Mouse (Mus musculus): ENCODE measurements at regions not wholly inside any gene's neighbourhood (a gene's known extent, or its start where the extent isn't known, plus 50 kb on each side); places are given as distances from the start of the nearest gene placed in this dataset.

DNA sequence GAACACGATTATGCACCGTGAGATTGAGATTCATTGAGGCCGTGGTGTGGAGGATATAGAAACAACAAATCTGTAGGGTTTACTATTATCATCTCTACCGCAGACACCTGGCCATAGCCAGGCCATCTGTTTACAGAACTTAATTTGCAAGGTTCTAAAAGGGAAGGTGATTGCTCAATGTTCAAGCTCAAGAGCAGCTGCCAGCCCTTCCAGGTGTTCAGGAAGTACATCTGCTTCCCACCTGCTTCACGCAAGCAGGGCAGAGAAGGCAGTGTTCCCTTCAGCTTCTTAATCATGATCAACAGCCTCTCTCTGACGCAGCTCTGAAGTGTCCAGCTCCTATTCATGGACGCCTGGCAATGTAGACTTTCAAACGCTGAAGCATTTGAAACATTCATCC, 202.4 kb upstream of the Prdm1 start:
- DNase-seq (ENCODE audit: low spot score in 2 of 2) = no peak

DNA sequence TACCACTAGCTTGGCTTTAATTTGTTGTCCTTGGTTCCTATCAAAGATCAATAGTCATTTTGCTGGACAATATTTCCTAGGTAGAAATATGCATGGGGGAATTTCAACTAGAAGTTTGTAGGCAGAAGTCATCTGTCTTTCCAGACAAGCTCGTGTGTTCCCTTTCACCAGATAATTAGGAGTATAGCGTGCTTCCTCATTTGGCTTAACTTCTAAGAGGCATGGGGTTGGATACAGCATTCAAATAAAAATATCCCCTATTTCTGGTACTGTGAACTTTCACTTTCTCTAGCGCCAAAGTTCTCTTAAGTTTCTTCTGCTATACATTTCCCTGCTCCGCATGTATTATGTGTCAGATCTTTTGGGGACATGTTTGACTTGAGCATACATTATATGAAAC, 200.7 kb upstream of the Prdm1 start:
- no peak for DNase-seq (ENCODE audit: low spot score in 2 of 2)

DNA sequence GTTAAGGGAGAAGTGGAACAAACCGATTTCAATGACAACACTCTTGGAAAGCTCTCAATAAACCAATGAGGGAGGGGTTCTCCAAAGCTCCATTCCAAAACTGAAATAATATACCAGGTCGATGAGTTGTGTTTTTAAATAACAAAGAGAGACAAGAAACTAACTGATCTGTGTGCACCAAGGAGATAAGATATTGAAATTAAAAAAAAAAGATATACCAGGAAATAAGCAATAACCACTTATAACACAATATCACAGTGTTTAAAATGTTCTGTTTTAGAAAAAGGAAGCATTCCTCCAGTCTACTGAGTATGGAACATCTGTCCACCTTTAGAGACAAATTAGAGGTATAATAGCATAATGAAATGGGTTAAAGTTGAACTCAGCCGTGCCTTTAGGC, 196.3 kb upstream of the Prdm1 start:
- no peak for DNase-seq (ENCODE audit: low spot score in 2 of 2)

DNA sequence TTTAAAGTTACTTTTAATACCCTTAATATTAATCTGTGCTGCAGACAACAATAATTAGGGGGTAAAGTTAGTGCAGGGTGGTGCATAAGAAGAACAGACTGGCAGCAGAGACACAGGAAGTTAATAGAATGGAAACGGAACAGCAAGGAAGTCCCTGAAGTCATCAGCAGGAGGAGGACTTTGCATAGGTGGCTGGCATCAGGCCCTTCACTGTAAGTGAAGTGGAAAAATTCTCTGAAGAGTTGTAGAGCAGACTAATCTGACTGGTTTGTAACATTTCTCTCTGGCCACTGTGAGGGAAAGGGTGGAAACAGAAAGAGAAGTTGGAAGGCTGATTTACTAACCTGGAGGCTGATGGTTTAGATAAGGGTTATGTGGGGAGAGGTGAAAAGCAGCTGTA, 195.5 kb upstream of the Prdm1 start:
- DNase-seq (ENCODE audit: low spot score in 2 of 2) = no peak

DNA sequence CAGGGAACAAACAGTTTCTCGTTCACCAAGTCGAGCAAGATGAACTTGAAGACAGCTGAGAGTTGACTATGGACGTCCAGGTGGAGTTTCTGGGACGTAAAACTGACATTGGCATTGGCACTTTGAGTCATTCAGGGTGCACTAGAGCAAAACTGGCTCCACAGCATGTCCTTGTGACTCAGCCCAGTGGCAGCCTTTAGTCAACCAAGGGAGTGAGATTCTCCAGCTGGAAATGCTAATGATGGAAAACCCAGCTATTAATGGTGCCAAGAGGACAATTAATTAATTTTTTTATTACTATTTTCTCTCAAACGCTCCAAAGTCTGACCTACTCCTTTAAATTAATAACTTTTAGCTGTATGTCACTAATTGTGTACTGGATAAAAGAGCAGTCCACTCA, 195.0 kb upstream of the Prdm1 start:
- DNase-seq (ENCODE audit: low spot score in 2 of 2) = no peak

DNA sequence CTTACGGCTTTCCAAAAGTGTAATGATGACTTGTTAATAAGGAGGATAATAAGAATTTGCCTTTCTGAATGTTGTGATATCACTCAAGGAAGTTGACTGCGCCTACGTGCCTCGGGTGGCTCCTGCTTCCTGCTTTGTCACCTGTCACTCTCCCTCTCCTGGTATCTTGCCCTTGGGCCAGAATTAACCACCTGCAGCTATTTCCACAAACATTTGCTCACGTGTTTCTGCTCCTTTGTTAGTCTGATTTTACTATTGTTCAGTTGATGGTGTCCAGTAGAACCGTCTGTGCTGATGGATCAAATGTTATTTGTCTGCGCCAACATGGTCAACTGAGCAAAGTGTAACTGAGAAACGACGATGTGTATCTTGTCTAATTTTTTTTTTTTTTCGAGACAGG, 193.4 kb upstream of the Prdm1 start:
- DNase-seq (ENCODE audit: low spot score in 2 of 2) = no peak

DNA sequence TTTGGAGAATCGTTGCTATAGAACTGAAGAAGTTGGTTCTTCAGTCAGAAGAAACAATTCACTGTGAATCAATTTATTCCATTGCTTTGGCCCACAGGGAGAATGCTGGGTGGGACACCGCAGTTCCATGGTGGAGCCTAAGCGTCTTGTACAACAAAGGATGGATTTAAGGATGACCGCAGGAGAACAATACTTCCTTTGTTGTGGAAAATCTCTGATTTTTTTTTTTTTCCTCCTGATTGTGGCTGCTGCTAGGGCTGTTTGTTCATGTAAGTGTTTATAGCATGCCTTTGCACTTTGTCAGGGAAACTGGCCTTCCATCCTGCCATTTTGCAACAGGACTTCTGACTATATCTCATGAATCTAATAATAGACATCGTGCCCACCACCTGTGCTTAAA, 188.3 kb upstream of the Prdm1 start:
- DNase-seq (ENCODE audit: low spot score in 2 of 2) = no peak

DNA sequence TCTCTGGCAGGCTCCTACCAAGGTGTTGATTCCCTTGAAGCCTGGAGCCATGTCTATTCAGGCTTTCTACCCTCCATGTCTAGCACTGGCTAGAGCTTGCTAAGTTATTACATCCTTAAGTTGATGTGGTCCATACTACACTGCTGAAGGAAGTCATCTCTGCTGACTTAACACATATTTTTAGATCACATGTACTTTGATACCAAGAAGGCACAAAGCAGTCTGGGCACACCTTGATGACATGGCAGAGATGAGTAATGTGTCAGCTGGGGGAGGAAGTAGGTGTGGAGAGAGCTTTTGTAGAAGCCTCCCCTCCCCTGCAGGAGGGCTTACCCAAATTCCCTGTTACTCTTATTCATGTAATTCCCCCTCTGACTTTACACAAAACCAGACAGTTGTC, 187.6 kb upstream of the Prdm1 start:
- DNase-seq (ENCODE audit: low spot score in 2 of 2) = no peak

DNA sequence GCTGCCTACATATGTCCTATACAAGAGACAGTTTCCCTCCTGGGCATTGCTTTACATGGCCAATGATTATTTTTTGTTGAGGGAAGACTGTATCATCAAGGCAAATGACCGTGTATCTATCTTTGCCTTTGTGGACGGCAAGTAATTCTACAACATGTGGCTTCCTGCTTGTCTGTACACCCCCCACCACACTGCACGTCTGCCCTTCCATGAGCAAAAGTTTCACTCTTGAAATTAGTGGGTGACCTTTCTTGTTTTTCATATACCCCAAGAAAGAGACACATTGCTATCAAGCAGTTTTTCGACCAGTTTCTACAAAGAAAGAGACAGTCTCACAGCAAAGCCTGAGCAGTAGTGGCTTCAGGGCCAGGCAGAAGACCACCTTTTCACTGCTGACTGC, 180.5 kb upstream of the Prdm1 start:
- DNase-seq (ENCODE audit: low spot score in 2 of 2) = no peak

DNA sequence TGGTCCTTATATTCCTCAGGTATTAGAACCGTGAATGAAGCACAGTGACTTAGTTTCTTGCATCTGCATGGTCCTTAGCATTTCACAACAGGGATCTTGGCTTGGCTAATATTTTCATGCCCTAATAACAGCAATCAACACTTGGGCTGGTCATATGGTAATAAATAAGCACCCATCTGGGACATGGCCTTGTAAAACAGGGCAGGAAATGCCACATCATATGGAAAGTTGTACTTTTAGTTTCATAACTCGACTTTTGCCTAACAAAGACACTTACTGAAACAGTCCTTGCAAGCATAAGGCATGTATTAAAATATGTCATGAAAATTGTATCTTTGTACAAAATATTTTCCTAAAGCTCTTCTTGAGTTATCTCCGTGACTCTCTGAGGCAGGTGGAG, 175.8 kb upstream of the Prdm1 start:
- no peak for DNase-seq (ENCODE audit: low spot score in 2 of 2)

DNA sequence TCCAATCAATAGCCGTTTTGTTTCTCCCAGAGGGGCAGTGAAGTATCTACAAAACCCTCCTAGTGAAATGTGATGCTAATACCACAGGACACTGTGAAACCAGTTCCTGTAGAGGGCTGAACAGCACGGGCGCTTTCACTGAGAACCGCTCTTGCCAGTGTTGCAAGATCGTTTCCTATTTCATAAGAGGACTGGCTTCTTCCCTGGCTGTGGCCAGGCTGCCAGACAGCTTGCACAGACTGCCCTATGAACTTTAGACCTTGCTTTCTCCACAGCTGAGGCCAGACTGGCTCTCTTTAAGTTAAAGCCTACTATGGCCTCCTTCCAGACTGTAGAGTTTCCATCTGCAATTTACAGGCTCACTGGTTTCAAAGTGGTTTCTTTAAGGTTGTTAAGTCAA, 173.8 kb upstream of the Prdm1 start:
- DNase-seq (ENCODE audit: low spot score in 2 of 2) = peak in 1 of 2 experiments; percentile 8

DNA sequence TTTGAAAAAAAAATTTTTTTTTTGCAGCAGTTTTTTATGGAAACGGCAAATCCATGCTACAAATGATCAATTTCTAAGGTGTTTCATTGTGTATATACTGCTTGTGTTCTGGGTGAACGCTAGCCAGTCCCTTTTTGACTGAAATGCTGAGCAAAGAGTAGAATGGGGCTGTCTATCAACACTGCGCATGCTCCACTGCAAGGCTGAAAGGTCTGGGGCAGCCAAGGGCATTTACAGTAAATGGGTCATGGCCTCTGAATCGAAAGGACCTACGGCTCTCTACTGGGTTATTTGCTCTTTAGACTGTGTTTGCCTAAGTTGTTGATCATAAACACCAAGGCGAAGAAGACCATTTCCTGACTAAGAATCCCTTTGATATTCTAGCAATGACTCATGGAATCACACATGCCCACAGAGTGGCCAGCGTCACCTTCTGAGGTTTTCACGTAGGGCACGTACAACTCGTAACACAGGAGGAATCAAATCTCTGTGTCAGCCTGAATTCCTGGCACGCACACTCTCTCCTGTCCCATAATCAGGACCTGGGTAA, 171.8 kb upstream of the Prdm1 start:
- no peak for DNase-seq (ENCODE audit: low spot score in 2 of 2)

DNA sequence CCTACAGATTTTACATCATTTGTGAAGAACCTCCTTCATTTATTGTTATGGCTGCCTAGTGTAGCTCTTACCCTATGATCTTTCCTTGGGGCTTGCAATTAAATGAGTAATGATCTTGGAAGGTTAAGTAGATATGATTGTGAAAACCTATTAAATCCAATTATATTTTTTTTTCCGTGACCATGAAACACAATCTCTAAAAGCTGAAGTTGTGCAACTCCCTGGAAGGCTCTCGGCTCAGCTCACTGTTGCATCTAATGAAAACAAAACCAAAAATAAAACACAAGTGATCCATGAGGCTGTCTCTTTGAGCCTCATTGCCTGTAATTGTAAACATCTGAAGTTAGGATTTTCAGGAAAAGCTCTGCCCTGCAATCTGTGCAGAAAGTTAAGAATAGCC, 169.7 kb upstream of the Prdm1 start:
- no peak for DNase-seq (ENCODE audit: low spot score in 2 of 2)

DNA sequence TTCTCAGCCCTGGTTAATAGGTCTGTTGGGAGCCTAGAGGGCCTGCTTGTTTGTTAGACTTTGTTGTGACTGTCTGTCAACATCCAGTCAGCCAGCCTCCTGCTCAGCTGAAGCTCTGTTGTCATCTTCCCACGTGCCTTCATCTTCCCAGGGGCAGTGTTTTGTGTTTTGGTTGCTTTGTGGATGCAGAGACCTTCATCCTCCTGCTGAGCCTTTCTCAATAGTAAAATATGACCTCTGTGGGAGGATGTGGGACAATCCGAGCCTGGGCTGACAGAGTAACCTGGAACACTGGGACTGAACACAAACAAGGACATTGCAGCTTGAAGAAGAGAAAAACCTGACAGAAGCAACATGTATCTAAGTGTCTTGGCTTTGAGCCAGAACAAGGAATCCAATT, 168.7 kb upstream of the Prdm1 start:
- no peak for DNase-seq (ENCODE audit: low spot score in 2 of 2)

DNA sequence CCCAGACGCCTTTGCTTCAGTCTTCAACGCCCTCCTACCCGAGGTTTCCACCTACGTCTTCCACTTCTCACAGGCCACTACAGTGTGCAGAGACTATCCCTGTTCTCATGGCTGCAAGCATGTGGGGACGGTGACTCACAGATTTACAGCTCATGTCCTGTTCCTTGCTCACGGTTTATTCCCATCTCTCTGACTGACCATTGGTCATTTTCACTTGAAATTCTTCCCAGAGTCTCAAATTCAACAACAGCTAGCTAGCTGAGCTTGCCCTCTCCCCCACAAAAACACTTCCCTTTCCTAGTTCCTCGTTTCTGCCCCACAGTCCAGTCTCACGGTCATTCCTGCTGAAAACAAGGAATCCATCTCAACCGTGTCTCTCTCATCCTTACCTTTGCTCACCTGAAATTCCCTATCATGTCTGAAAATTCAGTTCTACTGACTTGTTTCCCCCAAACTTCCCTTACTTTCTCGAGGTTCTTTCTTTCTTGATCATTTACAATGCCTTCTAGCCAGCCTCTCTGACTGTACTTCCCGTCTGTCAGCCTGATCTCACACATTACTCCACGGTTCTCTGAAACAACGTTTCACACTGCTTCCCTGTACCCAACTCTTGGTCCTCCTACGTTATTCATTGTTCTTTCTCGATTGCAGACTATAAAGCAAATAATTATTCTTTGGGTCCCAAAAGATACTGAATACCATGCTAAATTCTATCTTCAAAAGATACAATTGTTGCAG, 163.5 kb upstream of the Prdm1 start:
- peak in 1 of 2 experiments; percentile 20 for DNase-seq (ENCODE audit: low spot score in 2 of 2)

DNA sequence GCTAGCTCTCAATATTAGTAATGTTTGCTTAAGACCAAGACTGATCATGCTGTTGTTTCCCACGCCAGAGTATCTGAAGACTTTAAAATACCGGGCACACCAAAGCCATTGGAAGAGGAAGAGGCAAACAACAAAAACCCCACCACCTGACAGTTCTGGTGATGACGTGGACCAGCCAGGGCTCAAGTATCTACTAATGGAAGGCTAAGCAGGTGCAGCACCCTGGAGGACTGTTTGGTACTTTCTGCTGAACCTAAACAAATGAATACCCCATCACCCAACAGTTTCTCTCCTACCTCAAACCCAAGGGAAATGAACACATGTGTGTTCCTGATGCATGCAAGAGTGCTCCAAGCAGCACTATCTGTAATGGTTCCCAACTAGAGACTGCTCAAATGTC, 160.3 kb upstream of the Prdm1 start:
- no peak for DNase-seq (ENCODE audit: low spot score in 2 of 2)

DNA sequence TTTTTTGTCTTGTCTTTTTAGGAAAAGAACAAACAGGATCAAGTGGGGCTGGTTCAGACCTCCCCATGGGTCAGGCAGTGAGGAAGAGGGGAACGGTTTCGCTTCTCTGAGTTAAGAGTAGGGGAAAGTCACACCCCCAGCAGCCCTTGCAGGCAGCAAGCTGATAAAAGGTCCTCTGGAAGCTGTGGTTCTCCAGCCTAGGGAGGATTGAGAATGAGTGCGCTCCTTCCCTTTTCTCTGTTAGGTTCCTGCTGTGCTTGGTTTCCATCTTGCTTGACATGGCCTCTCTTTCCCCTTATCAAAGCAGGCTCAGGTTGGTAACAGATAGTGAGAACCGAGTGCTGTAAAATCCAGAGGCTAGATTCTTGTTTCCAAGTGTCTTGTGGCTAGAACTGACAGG, 157.8 kb upstream of the Prdm1 start:
- DNase-seq (ENCODE audit: low spot score in 2 of 2) = no peak

DNA sequence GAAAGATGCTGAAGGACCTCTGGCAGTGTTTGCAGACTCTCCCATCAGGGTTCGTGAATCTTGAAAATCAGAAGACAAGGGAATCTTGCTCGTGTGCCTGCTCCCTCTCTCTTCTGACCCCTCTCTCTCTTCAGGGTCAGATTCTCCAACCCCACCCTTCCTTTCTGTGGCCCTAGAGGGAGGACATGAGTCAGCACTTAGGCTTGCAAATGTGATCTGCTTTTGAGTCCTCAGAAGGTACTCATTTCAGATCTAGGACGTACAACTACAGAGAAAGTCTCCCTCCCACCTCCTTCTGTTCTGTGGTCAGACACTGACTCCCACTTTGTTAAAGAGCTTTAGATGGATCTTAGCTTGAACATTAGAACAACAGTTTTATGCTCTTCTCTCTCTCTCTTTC, 156.9 kb upstream of the Prdm1 start:
- peak in 1 of 2 experiments; percentile 13 for DNase-seq (ENCODE audit: low spot score in 2 of 2)

DNA sequence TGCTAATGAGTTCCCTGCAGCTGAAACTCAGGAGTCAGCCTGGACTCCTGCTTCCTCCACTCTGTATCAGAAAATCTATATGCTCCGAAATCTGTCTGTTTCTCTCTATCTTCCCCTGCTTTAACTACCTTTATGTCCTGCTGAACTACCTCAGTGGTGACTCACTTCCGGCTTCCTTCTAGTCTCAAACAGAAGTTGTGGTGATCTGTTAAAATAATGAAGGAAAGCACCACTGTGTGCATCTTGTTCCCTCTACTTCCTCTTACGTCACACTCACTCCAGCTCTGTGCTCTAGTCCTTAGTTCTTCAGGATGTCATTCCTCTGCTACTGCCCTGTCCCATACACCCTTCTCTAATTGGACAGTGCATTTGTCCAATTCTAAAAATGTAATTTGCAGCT, 148.2 kb upstream of the Prdm1 start:
- no peak for DNase-seq (ENCODE audit: low spot score in 2 of 2)

DNA sequence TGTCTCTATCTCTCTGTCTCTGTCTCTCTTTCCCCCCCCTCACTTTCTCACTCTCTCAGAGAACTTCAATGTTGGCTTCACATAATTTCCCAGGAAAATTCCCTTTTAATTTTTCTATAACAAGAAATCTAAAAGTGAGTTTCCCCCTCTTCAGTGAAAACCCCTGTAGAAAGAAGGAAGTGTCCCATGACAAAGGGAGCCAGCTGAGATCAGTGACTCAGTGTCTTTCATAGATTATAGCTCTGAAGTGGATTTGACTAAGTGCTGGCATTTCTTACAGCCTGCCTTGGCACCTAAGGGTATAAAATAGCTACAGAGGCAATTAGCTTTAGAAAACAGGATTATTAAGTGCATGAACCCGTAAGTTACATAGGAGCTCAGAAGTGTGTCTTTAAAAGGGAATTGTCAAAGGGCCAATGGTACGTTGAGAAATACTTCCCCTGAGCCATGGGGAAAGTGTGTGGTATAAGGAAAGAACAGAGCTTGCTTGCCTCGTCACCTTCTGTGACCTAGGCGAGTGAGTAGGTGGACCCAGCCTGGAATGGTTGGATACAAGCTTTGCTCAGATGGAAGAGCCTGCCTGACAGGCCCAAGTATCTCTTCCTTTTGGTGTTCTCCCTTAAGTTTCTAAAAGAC, 137.3 kb upstream of the Prdm1 start:
- no peak for DNase-seq (ENCODE audit: low spot score in 2 of 2)

DNA sequence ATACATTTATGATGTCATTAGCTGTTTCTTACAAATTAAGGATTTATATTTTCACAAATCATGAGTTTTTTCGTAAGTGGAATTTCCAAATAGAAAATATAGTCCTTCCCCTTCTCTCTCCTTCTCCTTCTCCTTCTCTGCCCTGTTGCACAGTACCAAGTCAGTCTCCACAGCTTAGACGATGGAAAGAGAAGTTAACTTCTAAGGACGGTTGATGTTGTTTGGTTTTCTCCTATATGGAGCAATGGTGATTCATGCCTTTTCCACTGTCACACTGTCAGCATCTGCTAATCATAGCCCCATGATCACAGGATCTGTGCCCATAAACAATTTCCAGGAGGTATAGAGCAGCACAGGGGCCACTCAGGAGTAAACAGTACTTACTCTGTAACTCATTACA, 131.2 kb upstream of the Prdm1 start:
- DNase-seq (ENCODE audit: low spot score in 2 of 2) = no peak

DNA sequence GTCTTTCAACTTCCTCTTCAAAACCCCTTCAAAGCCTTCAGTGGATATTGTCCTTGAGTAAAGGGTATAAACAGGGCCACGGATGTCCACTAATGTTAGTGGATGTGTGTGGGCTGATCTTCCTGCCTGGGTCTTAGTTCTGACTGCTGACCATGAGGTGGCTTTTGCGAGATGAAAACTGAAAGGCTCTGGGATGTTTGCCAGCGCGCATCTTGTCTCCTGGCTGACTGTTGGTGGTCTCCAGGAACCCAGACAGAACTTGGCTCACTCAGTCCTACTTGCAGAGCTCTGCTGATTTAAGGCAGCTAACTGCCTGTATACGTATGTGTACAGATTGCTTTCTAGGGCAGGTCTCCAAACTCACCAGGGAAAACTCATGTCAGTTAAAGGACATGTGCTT, 125.5 kb upstream of the Prdm1 start:
- DNase-seq (ENCODE audit: low spot score in 2 of 2) = no peak

DNA sequence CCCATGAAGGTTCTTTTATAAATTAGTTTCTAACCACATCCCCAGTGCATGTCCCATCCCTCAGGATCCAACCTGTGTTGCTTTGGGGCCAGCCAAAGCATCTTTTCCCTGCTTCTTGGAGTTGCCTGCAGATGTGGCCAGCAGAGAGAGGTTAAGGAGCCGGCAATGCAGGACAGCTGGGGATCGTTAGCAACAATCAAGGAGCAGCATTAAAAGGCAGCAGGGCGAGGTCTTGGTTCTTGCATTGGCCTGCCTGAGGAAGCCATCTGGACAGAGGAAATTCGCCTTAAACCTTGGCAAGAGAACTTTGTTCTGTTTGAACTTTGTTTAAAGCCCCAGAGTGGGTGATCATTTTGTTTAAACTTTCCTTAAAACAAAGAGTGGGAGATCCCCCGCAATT, 118.7 kb upstream of the Prdm1 start:
- no peak for DNase-seq (ENCODE audit: low spot score in 2 of 2)

DNA sequence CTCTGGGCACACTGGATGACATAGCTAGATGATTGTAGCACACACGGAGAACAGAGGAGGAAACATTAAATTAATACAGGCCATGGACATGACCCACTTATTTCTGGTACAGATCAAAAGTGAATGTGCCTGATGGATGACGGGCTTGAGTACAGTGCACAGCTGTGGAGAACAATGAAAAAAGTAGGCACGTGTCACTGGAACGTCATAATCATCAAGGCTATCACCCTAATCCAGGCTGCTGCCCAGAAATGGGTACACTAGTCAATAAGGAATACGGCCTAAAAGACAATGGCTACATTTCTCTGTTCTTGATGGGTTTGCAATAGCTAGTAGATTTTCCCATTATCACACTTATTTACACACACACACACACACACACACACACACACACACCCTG, 118.3 kb upstream of the Prdm1 start:
- DNase-seq (ENCODE audit: low spot score in 2 of 2) = no peak

Measured in left cerebral cortex, adult 9 months (tissue).